Comparison of ENCODE assay signal across 21 mouse cellular contexts in genomic region chr6:52531366-52532143, GRCm38 (mm10).
DNase-seq lines count a peak whose midpoint lies in the region; ATAC-seq lines count a peak whose summit lies in the region.
"Had no signal": no experiment of that assay in that cellular context is flagged by ENCODE, and none has a peak within 500 bp of the region (broad histone marks: within the 10 kb centered on the region; RNA-seq: fewer than 3 reads in every experiment).

No protein-coding gene starts in this region.

- H3K36me3 ChIP-seq in heart, embryonic 13.5 days = peaks cover 7% of the 10 kb centered on the region
- peaks cover under 1% of the 10 kb centered on the region for H3K36me3 ChIP-seq in heart, embryonic 10.5 days
- 0 out of 2 replicates have a peak, but pooled peaks cover 2% of the 10 kb centered on the region for H3K36me3 ChIP-seq in forebrain, embryonic 13.5 days (ENCODE audit: poor library complexity, severe bottlenecking)
- H3K36me3 ChIP-seq: liver, embryonic 15.5 days; neural tube, embryonic 12.5 days had no signal

- no peak overlapping the region for H3K9ac ChIP-seq in heart, embryonic 13.5 days
- no peak overlapping the region for H3K9ac ChIP-seq in forebrain, embryonic 13.5 days
- H3K9ac ChIP-seq: kidney, embryonic 15.5 days; liver, embryonic 15.5 days; neural tube, embryonic 12.5 days had no signal

- 52% methylated on average over 19 of the region's 19 CpGs for WGBS in heart, embryonic 13.5 days
- WGBS in heart, embryonic 10.5 days = 61% methylated on average over 19 of the region's 19 CpGs
- WGBS in forebrain, embryonic 13.5 days = 85% methylated on average over 19 of the region's 19 CpGs

- H3K9me3 ChIP-seq in heart, embryonic 13.5 days = no peaks in the 10 kb centered on the region
- H3K9me3 ChIP-seq in heart, embryonic 10.5 days = no peaks in the 10 kb centered on the region
- peaks cover 1% of the 10 kb centered on the region; the same call in 1 of the 2 replicates for H3K9me3 ChIP-seq in forebrain, embryonic 13.5 days (replicated peaks)
- H3K9me3 ChIP-seq: kidney, embryonic 15.5 days; liver, embryonic 15.5 days; neural tube, embryonic 12.5 days had no signal

- peaks cover 14% of the 10 kb centered on the region for H3K27me3 ChIP-seq in heart, embryonic 13.5 days (replicated peaks)
- peaks cover 8% of the 10 kb centered on the region for H3K27me3 ChIP-seq in heart, embryonic 10.5 days (ENCODE audit: insufficient read depth, poor library complexity, severe bottlenecking)
- no peaks in the 10 kb centered on the region for H3K27me3 ChIP-seq in forebrain, embryonic 13.5 days
- H3K27me3 ChIP-seq: kidney, embryonic 15.5 days; liver, embryonic 15.5 days; neural tube, embryonic 12.5 days; Patski had no signal

- peaks cover 17% of the 10 kb centered on the region for H3K4me1 ChIP-seq in heart, embryonic 13.5 days
- H3K4me1 ChIP-seq in heart, embryonic 10.5 days = peaks cover 13% of the 10 kb centered on the region; the same call in 1 of the 2 replicates
- H3K4me1 ChIP-seq in forebrain, embryonic 13.5 days = 0 out of 2 replicates have a peak, but pooled peaks cover 8% of the 10 kb centered on the region
- H3K4me1 ChIP-seq: liver, embryonic 15.5 days; neural tube, embryonic 12.5 days had no signal

- peak overlapping the region; percentile 34 for H3K4me2 ChIP-seq in heart, embryonic 13.5 days
- no peak overlapping the region for H3K4me2 ChIP-seq in forebrain, embryonic 13.5 days
- H3K4me2 ChIP-seq: kidney, embryonic 15.5 days; liver, embryonic 15.5 days; midbrain, embryonic 11.5 days; neural tube, embryonic 12.5 days had no signal

- no peak overlapping the region for H3K27ac ChIP-seq in heart, embryonic 13.5 days (replicated peaks)
- no peak overlapping the region for H3K27ac ChIP-seq in heart, embryonic 10.5 days
- H3K27ac ChIP-seq in forebrain, embryonic 13.5 days = no peak overlapping the region
- H3K27ac ChIP-seq: kidney, embryonic 15.5 days; liver, embryonic 15.5 days; neural tube, embryonic 12.5 days had no signal

- H3K4me3 ChIP-seq in heart, embryonic 13.5 days = no peak overlapping the region
- H3K4me3 ChIP-seq in heart, embryonic 10.5 days = no peak overlapping the region
- H3K4me3 ChIP-seq in forebrain, embryonic 13.5 days = no peak overlapping the region
- H3K4me3 ChIP-seq: erythroblast, embryonic 14.5 days; kidney, embryonic 15.5 days; liver, embryonic 15.5 days; neural tube, embryonic 12.5 days had no signal

- DNase-seq in frontal cortex, postnatal 10 days (ENCODE audit: low spot score in 2 of 2) = no peak
- DNase-seq in heart, embryonic 10.5 days (ENCODE audit: low spot score) = no peak
- peak; percentile 12 to 16 for DNase-seq in lung, adult 18-20 months
- DNase-seq in lung, postnatal 14 days = no peak
- peak; percentile 25 to 44 for DNase-seq in lung, postnatal 4 days
- DNase-seq: adrenal gland, adult 8-10 months; kidney, postnatal 4 days; thymus, postnatal 4 days had no signal

- peak; percentile 92 for ATAC-seq in frontal cortex, adult (ENCODE audit: low TSS enrichment)
- no peak for ATAC-seq in heart, embryonic 13.5 days (ENCODE audit: extremely low read depth, insufficient number of reproducible peaks, low FRiP score, low TSS enrichment)
- no peak for ATAC-seq in forebrain, embryonic 13.5 days
- ATAC-seq: CD4-positive, CD25-positive, alpha-beta regulatory T cell, adult 4 months; forebrain, embryonic 14.5 days; hindbrain, embryonic 16.5 days; intestine, embryonic 16.5 days; Patski had no signal

Comparison
In these comparisons a context has a peak if more than half of its experiments do, and no peak if none do; other contexts are left out.
1. DNase-seq: peak in lung, adult 18-20 months (2 of 2) and lung, postnatal 4 days (2 of 2); none in frontal cortex, postnatal 10 days (0 of 2), heart, embryonic 10.5 days (single experiment) and lung, postnatal 14 days (single experiment).